Mouse (Mus musculus): ENCODE results near the gene Mfsd13b. TPM values are rescaled to one million over a fixed set of nuclear protein-coding genes. Genes with fewer than 3 reads are reported as not detected.
A peak's percentile ranks its signal among the peaks of the same experiment; 100 is the strongest.
"Not testable (repeated sequence)": the region's sequence is repeated elsewhere in the genome, so short reads cannot be mapped to it uniquely, and the experiment has no call there.

The Mfsd13b gene
- polyA plus RNA-seq, 1 experiment from 2014 or later, result not detected

DNA sequence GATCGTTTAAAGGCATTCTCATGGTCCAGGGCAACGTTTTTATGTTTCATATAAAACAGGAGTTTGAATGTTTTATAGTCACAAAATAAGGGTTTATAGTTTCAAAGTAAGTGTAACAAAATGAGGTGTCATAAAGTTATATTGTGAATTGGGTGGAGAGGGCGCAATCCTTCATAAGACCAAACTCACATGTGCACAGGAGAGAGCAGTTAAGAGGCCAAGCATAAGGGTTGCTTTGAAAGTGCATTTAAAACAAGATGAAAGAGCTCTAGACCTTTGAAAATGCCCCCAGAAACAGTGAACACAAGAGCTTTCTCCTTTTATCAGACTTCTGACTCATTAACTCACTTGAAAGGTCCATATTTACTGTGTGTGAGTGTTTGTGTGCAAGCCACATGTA, 44.0 kb downstream of the Mfsd13b start:
- WGBS, result 40% methylated on average over 3 of the region's 3 CpGs
- peaks cover 4% of the 10 kb centered on the region; the same call in 1 of the 2 replicates for H3K27me3 ChIP-seq (ENCODE audit: control insufficient read depth, insufficient read depth, low read length)
- no peaks in the 10 kb centered on the region for H3K9me3 ChIP-seq (ENCODE audit: control insufficient read depth, low read length)
- H3K27ac ChIP-seq (ENCODE audit: low read depth, low read length), result no peak overlapping the region
- no peak overlapping the region for H3K4me3 ChIP-seq (ENCODE audit: low read length)
- no peaks in the 10 kb centered on the region for H3K36me3 ChIP-seq (ENCODE audit: control insufficient read depth, insufficient read depth, low read length)
- no peak overlapping the region for H3K4me2 ChIP-seq (replicated peaks; ENCODE audit: low read depth, low read length)
- no peak overlapping the region for H3K9ac ChIP-seq (ENCODE audit: low read depth, low read length)
- no peak for ATAC-seq (ENCODE audit: low FRiP score, low TSS enrichment)
- no peaks in the 10 kb centered on the region for H3K4me1 ChIP-seq (ENCODE audit: control insufficient read depth, insufficient read depth, low read length)

DNA sequence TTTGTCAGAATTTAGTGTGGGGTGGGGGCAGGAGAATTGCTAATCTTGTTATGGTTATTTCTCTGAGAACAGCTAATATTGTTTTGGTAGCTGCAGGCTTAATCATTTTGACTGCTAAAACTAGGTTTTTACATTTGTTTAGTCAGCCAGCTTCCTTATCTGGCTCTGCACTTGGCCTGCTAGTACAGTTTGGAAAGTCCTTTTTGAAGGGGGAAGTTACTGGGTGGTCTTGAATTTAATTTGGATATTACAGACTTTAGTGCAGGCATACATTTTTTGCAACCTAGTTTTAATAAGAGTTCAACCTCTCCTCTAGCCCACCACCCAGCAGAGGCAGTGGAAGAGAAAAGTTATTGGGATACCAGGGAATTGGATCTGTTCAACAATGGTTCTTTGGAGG, 47.6 kb downstream of the Mfsd13b start:
- not testable (repeated sequence) for H3K4me1 ChIP-seq (ENCODE audit: control insufficient read depth, insufficient read depth, low read length); H3K27me3 ChIP-seq (ENCODE audit: control insufficient read depth, insufficient read depth, low read length); H3K9ac ChIP-seq (ENCODE audit: low read depth, low read length); H3K27ac ChIP-seq (ENCODE audit: low read depth, low read length); H3K36me3 ChIP-seq (ENCODE audit: control insufficient read depth, insufficient read depth, low read length); ATAC-seq (ENCODE audit: low FRiP score, low TSS enrichment); H3K4me2 ChIP-seq (replicated peaks; ENCODE audit: low read depth, low read length); H3K4me3 ChIP-seq (ENCODE audit: low read length); H3K9me3 ChIP-seq (ENCODE audit: control insufficient read depth, low read length)

DNA sequence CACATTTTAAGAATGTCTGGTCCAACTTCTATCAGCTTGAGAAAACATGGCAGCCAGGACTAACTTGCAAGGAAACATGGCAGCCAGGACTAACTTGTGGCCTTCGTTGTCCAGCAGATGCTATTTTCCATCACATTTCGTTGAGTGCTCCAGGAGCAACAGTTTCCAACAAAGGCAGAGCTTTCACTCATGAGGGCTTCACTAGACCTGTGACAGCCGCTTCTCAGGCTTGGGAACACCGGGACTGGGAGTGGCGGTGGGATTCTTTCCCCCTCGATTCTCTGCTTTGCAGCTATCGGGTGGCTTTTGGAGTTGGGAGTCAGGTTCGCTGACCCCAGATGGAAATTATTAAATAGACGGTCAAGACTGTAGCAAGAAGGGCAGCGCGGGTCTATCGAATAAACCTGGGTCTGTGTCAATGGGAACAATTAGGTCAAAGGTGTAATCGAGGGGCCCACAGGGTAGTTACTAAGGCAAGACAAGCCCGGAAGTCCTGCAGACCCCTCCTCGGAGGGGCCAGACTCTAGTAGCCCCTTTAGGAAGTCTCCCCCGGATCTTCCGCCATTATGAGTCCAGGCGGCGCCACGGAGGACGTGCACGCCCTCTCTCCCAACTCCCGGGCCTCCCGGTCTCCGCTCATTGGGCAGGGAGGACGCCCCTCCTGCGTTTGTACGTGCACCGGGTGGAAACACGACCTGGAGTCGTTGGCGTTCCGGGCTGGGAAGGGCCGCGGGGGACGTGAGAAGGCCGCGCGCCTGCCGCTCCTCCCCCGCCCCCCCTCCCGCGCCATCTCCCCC, 51.7 kb downstream of the Mfsd13b start, which contains the start of gene Mettl9:
Gene Mettl9 (plus strand): TSS at position 590 of the 797 bp plus-strand sequence.
- peaks cover 24% of the 10 kb centered on the region; the same call in 1 of the 2 replicates for H3K4me1 ChIP-seq (ENCODE audit: control insufficient read depth, insufficient read depth, low read length)
- H3K4me3 ChIP-seq (ENCODE audit: low read length), result peak within 1 kb of the TSS; percentile 98
- H3K9me3 ChIP-seq (ENCODE audit: control insufficient read depth, low read length), result no peaks in the 10 kb centered on the region
- H3K4me2 ChIP-seq (replicated peaks; ENCODE audit: low read depth, low read length), result peak within 1 kb of the TSS; percentile 68
- ATAC-seq (ENCODE audit: low FRiP score, low TSS enrichment), result peak; percentile 97
- H3K27me3 ChIP-seq (ENCODE audit: control insufficient read depth, insufficient read depth, low read length), result peaks cover 4% of the 10 kb centered on the region
- H3K9ac ChIP-seq (ENCODE audit: low read depth, low read length), result peak within 1 kb of the TSS; percentile 100
- 2% methylated on average over 38 of the region's 43 CpGs for WGBS
- peak within 1 kb of the TSS; percentile 98 for H3K27ac ChIP-seq (ENCODE audit: low read depth, low read length)
- H3K36me3 ChIP-seq (ENCODE audit: control insufficient read depth, insufficient read depth, low read length), result no peaks in the 10 kb centered on the region

DNA sequence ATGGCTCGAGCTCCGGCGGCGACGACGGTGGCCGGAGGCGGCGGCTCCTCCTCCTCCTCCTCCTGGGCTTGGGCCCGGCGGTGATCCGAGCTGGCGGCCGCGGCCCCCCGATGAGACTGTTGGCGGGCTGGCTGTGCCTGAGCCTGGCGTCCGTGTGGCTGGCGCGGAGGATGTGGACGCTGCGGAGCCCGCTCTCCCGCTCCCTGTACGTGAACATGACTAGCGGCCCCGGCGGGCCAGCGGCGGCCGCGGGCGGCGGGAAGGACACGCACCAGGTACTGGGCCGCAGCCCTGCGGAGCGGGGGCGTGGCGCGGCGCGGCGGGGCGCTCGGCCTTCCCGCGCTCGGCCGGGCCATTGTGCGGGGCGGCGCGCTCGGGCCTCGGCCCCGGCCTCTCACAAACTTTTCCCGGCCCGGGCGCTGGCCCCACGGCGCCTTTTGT, 52.4 kb downstream of the Mfsd13b start:
- H3K27me3 ChIP-seq (ENCODE audit: control insufficient read depth, insufficient read depth, low read length), result peaks cover 4% of the 10 kb centered on the region
- H3K36me3 ChIP-seq (ENCODE audit: control insufficient read depth, insufficient read depth, low read length), result no peaks in the 10 kb centered on the region
- no peaks in the 10 kb centered on the region for H3K9me3 ChIP-seq (ENCODE audit: control insufficient read depth, low read length)
- peak overlapping the region; percentile 98 for H3K4me3 ChIP-seq (ENCODE audit: low read length)
- H3K4me1 ChIP-seq (ENCODE audit: control insufficient read depth, insufficient read depth, low read length), result peaks cover 24% of the 10 kb centered on the region; the same call in 1 of the 2 replicates
- peak overlapping the region; percentile 98 for H3K27ac ChIP-seq (ENCODE audit: low read depth, low read length)
- WGBS, result under 1% methylated on average over 57 of the region's 63 CpGs
- ATAC-seq (ENCODE audit: low FRiP score, low TSS enrichment), result peak; percentile 78
- peak overlapping the region; percentile 100 for H3K9ac ChIP-seq (ENCODE audit: low read depth, low read length)
- H3K4me2 ChIP-seq (replicated peaks; ENCODE audit: low read depth, low read length), result peak overlapping the region; percentile 68

DNA sequence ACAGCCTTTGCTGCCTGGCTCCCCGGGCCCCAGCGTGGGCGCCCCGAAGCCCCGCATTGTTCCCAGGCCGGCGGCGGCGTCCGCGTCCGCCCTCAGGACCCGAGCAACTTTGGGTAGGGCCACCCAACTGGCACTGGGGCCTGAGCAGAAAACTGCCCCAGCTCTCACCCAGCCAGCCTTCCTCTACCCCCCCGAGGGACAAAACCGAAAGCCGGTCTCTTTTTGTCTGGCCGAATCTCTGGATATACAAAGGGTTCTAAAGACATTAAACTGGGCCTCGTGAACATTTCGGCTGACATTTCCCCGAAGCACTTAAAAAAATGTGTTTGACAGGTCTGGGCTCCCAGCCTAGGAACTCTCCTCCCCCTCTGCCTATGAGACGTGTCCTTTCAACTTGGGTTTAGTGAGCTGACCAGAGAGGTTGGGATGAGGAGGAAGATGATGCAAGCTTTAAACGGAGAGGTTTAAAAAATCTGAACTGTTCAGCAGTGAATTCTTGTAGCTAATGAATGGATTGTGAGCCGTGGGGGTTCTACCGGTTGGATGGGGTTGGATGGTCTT, 52.9 kb downstream of the Mfsd13b start:
- under 1% methylated on average over 24 of the region's 24 CpGs for WGBS
- Histone ChIP-seq H3K4me2 (replicated peaks; ENCODE audit: low read depth, low read length) (peak overlapping the region; percentile 68), H3K4me1 (ENCODE audit: control insufficient read depth, insufficient read depth, low read length) (peaks cover 24% of the 10 kb centered on the region; the same call in 1 of the 2 replicates), H3K27ac (ENCODE audit: low read depth, low read length) (peak overlapping the region; percentile 98), H3K4me3 (ENCODE audit: low read length) (peak overlapping the region; percentile 98), H3K36me3 (ENCODE audit: control insufficient read depth, insufficient read depth, low read length) (no peaks in the 10 kb centered on the region), H3K27me3 (ENCODE audit: control insufficient read depth, insufficient read depth, low read length) (peaks cover 3% of the 10 kb centered on the region), H3K9ac (ENCODE audit: low read depth, low read length) (peak overlapping the region; percentile 100), H3K9me3 (ENCODE audit: control insufficient read depth, low read length) (no peaks in the 10 kb centered on the region)
- peak; percentile 50 for ATAC-seq (ENCODE audit: low FRiP score, low TSS enrichment)

DNA sequence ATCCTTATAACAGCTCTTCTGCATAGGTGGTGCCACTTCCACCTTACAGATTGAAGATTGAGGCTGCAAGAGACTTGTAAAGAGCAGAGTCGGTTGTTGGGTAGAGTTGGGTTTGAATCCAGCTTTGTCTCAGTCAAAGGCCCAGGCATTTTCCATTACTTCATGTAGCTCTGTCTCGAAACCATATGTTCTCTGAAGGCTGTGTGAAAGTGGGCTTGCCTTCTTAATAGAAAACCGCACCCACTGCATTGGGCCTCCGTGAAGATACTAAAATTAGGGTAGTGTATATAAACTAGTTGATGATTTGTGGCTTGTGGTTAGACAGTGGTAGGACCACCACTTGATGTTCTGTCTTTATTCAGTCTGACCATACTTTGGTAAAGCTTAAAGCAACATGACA, 58.3 kb downstream of the Mfsd13b start:
- Histone ChIP-seq H3K4me2 (replicated peaks; ENCODE audit: low read depth, low read length) (no peak overlapping the region), H3K9ac (ENCODE audit: low read depth, low read length) (no peak overlapping the region), H3K4me3 (ENCODE audit: low read length) (no peak overlapping the region), H3K4me1 (ENCODE audit: control insufficient read depth, insufficient read depth, low read length) (peaks cover 27% of the 10 kb centered on the region), H3K27me3 (ENCODE audit: control insufficient read depth, insufficient read depth, low read length) (no peaks in the 10 kb centered on the region), H3K36me3 (ENCODE audit: control insufficient read depth, insufficient read depth, low read length) (no peaks in the 10 kb centered on the region), H3K9me3 (ENCODE audit: control insufficient read depth, low read length) (no peaks in the 10 kb centered on the region; the same call in 1 of the 2 replicates), H3K27ac (ENCODE audit: low read depth, low read length) (no peak overlapping the region)
- 83% methylated on average over 4 of the region's 4 CpGs for WGBS
- no peak for ATAC-seq (ENCODE audit: low FRiP score, low TSS enrichment)

DNA sequence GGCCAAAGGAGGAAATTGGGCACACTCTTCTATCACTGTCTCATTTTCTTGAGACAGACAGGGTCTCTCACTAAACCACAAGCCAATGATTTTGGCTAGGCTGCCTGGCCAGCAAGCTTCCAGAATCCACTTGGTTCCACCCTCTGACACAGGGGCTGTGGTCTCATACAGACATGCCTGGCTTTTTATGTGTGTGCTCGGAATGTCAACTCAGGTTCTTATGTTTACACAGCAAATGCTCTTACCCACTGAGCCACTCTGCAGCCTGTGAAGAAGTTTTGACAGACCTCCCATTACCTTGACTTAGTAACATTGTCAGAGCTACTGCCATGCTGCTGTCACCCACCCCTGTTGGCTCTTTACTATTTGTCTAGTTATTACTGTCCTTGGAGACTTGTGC, 59.7 kb downstream of the Mfsd13b start:
- Histone ChIP-seq H3K36me3 (ENCODE audit: control insufficient read depth, insufficient read depth, low read length) (no peaks in the 10 kb centered on the region), H3K4me3 (ENCODE audit: low read length) (no peak overlapping the region)
- WGBS, result 67% methylated on average over 1 of the region's 1 CpGs

DNA sequence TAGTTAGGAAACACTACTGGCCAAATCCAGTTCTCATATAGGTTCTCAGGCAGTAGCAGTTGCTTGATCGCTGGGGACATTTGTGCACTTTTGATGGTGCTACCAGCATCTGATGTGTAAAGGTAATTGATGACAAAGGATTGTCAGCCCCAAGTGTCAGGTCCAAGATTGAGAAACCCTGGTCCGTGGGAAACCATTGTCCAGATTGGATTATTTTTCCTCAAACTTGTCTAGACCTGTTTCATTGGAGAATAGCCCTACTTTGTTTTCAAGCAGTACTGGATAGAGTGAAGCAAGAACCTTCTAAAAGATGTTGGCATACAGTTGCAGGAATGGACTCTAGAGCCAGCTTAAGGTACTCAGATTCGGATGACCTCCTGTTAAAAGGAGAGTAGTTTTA, 60.7 kb downstream of the Mfsd13b start:
- no peaks in the 10 kb centered on the region for H3K27me3 ChIP-seq (ENCODE audit: control insufficient read depth, insufficient read depth, low read length)
- no peak overlapping the region for H3K4me2 ChIP-seq (replicated peaks; ENCODE audit: low read depth, low read length)
- no peak for ATAC-seq (ENCODE audit: low FRiP score, low TSS enrichment)
- H3K36me3 ChIP-seq (ENCODE audit: control insufficient read depth, insufficient read depth, low read length), result no peaks in the 10 kb centered on the region
- H3K9me3 ChIP-seq (ENCODE audit: control insufficient read depth, low read length), result no peaks in the 10 kb centered on the region; the same call in 1 of the 2 replicates
- H3K4me1 ChIP-seq (ENCODE audit: control insufficient read depth, insufficient read depth, low read length), result peaks cover 15% of the 10 kb centered on the region
- no peak overlapping the region for H3K4me3 ChIP-seq (ENCODE audit: low read length)
- no peak overlapping the region for H3K9ac ChIP-seq (ENCODE audit: low read depth, low read length)
- WGBS, result 95% methylated on average over 3 of the region's 3 CpGs
- H3K27ac ChIP-seq (ENCODE audit: low read depth, low read length), result no peak overlapping the region

More for the DNA sequence above, 59.7 kb downstream of the Mfsd13b start:
- Histone ChIP-seq H3K9ac (ENCODE audit: low read depth, low read length) (no peak overlapping the region), H3K27ac (ENCODE audit: low read depth, low read length) (no peak overlapping the region), H3K9me3 (ENCODE audit: control insufficient read depth, low read length) (no peaks in the 10 kb centered on the region; the same call in 1 of the 2 replicates), H3K4me2 (replicated peaks; ENCODE audit: low read depth, low read length) (no peak overlapping the region), H3K27me3 (ENCODE audit: control insufficient read depth, insufficient read depth, low read length) (no peaks in the 10 kb centered on the region), H3K4me1 (ENCODE audit: control insufficient read depth, insufficient read depth, low read length) (peaks cover 25% of the 10 kb centered on the region)
- no peak for ATAC-seq (ENCODE audit: low FRiP score, low TSS enrichment)

DNA sequence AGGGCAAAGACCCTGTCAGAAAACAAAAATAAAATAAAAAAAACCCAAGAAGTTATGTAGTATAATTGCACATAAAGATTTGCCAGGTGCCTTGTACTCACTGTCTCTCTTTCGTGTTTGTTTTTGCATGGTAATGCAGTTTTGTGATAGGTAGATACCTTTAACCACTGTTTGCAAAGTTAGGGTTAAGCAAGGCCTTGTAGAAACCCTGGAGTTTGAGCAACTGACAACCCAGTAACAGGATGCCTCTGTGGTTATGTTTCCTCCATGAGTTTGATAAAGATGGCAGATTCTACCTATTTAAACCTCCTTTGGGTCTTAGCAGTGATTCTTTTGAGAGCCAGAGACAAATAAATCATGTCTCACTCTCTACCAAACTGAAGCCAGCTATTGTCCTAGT, 61.2 kb downstream of the Mfsd13b start:
- Histone ChIP-seq H3K4me1 (ENCODE audit: control insufficient read depth, insufficient read depth, low read length) (peaks cover 13% of the 10 kb centered on the region), H3K36me3 (ENCODE audit: control insufficient read depth, insufficient read depth, low read length) (no peaks in the 10 kb centered on the region), H3K4me2 (replicated peaks; ENCODE audit: low read depth, low read length) (no peak overlapping the region), H3K27me3 (ENCODE audit: control insufficient read depth, insufficient read depth, low read length) (no peaks in the 10 kb centered on the region), H3K27ac (ENCODE audit: low read depth, low read length) (no peak overlapping the region), H3K9ac (ENCODE audit: low read depth, low read length) (no peak overlapping the region), H3K9me3 (ENCODE audit: control insufficient read depth, low read length) (no peaks in the 10 kb centered on the region; the same call in 1 of the 2 replicates), H3K4me3 (ENCODE audit: low read length) (no peak overlapping the region)
- 86% methylated on average over 1 of the region's 1 CpGs for WGBS
- no peak for ATAC-seq (ENCODE audit: low FRiP score, low TSS enrichment)

Data from kidney, embryonic 14.5 days (tissue).